Mouse (Mus musculus) thymus, postnatal 14 days (tissue): ENCODE data around the gene Pi4ka.

Experiments used
- DNase-seq: peaks from one replicate; pipeline ENCODE4 v3.0.0; 2021

Pi4ka gene

DNA sequence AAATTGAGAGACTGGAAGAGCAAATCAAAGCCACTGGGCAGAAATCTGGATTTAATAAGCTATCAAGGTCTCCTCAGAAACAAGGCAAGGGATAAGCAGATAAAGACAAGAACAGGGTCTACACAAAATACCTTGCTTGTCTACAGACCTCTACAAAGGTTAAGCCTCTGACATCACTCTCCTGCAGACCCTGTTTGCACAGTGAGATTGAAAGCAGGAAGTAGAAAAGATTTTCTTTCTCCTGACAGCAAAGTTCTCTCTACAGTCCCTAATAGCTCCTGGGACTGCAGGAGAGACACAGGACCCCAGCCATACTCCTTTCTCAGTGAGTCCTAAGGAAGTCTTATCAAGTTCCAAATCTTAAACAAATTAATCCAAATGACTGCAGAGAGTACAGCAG is 71.5 kb downstream of the Pi4ka start:
- no peak for DNase-seq

DNA sequence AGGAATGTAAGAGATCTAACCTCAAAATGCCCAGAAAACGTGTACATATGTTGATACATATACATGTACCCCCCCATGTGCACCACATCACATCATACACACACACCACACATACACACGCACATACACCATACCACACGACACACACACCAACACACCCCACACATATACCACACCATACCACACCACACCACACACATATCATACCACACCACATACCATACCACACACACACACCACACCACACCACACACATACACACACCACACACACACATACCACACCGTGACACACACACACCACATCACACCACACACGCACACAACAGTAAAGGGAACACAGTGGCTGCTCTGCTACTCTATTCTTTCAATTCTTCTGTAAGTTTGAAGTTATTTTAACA is 74.3 kb downstream of the Pi4ka start:
- no peak for DNase-seq

DNA sequence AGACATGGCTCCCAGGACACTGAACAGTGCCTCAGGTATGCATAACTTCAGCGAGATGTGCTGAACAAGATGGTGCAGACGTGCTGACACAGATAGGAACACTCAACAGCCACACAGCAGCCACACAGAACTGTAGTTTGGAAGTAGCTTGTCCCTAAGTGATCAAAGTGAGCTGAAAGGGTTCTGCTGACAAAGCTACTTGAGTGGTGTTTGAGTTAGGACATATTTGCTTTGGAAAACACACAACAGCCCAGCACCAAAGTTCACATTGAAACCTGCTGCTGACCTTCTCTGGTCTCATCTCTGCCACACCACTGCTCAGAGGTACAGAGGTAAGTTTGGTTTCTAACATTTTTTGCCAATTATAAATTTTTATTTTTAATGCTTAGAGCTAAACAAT is 75.0 kb downstream of the Pi4ka start, which contains the start of gene Serpind1:
TSS of gene Serpind1 (plus strand) at position 256 of the 400 bp plus-strand sequence.
- no peak for DNase-seq

DNA sequence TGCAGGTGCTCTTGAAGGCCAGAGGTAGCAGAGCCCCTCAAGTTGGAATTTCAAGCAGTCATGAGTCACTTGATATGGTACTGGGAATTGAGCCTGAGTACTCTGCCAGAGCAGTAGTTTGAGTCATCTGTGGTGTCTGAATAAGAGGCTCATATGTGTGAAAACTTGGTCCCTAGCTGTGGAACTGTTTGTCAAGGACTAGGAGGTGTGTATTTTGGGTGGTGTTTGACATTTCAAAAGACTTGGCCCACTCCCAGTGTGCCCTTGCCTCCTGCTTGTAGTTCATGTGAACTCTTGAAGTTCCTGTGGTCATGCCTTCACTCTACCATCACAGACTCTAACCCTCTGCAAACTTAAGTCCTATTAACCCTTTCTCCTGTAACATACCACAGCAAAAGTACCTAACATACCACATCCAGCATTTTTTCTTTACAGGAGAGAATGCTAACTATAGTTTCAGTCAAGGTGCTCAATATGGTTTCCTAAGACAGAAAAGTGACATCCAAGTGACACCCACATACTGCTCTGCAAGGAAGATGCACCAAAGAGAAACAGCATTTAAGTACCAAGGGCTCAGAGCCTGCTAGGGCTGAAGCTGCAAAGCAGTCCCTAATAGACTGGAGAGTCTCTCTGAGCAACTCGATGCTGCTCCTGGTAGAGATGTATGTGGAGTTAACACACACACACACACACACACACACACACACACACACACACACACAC is 76.1 kb downstream of the Pi4ka start:
- DNase-seq, result no peak

DNA sequence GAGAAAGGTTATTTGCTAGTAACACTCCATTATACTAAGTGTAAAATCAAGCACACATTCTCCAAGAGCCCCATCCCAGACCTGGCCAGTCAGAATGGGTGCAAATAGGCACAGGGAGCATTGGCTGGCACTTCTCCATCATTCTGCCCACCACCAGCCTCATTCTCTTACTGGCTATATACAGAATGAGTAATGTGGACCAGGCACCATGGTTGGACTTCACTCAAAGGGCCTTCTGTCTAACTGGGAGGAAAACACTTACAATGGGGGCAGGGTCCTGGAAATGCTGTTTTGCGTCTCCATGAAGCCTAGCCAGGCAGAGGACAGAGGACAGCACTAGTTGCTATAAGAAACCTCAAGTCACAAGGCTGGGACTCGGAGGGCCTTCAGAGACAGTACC is 80.0 kb downstream of the Pi4ka start:
- no peak for DNase-seq

DNA sequence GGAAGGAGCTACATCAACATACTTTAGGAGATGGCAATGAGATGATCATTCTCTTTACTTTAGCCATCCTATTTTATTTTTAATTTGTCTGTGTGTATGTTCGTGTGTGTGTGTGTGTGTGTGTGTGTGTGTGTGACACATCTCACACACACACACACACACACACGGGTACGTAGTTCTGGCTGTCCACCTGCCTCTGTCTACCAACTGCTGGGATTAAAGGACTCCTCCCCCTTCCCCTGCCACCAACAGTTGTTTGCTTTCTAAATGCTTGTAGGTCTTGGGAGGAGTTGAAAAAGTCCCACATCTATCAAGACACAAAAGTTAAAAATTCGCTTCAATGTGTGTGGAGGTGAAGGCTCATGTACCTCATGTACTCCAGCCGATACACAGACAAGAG is 81.4 kb downstream of the Pi4ka start:
- no peak for DNase-seq

DNA sequence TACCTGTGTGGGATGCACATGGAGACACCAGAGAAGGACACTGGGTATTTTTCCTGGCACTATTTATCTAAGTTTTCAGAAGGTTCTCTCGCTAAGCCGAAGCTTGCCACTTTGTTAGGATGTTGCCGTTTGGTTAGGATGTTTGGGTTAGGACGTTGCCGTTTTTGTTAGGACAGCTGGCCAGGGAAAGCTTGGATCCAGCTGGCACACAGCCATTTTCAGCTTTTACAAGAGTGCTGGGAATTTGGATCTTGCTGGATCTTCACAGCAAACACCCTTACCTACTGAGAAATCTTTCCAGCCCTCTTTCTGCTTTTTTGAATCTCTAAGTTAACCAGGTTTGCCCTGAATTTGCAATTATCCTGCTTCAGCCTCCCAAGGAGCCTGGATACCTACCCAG is 84.6 kb downstream of the Pi4ka start:
- no peak for DNase-seq

DNA sequence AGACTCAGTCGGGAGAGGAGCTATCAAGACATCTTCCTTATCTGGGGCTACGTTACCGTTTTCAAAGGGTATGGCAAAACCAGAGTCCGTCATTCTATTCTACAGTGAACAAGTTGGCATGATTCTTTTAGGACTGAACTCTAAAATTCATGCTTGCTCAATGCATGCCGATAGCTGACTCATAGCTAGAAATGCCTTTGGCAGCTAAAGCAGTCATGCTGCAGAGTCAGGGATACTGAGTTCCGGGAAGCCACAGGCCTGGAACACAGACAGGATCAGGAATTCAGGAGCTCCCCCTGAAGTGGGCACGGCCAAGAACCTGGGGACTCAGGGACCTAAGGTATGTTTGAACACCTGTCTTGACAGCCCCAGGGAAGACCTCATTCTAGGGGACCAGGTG is 89.6 kb downstream of the Pi4ka start:
- DNase-seq, result no peak

DNA sequence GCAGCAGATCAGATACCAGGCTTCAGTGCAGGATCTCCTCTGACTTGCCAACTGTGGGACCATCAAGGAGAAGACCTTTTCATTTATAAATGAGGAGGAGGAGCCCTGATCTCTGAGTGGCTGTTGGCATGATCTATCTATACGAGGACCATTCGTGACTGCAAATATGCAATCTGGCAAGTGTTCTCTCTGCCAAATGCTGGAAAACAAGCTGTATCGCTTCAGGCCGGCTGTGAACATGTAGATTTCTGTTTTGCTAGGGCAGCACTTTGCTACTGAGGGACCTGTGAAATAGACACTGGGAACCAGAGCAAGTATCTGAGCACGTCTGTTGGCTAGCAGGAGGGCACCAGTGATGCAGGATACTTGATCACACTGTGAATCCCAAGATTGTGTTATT is 93.6 kb downstream of the Pi4ka start:
- DNase-seq, result no peak

DNA sequence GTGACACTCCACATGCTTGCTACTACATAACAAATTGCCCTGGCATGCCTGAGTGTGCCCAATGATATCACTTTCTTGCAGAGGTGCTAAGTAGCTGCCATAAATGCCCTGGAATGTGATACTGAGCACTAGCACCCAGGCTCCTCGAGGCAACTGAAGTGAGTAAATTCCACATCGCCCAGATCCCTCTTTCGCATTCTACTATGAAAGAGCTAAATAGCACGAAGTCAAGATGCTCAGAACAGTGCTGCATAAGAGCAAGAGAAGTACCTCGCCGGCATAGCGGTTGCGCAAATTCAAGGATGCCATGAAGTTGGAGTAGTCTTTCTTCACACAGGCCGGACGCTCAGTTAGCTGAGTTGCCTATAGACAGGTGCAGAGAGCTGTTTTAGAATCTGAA is 97.1 kb downstream of the Pi4ka start:
- no peak for DNase-seq

DNA sequence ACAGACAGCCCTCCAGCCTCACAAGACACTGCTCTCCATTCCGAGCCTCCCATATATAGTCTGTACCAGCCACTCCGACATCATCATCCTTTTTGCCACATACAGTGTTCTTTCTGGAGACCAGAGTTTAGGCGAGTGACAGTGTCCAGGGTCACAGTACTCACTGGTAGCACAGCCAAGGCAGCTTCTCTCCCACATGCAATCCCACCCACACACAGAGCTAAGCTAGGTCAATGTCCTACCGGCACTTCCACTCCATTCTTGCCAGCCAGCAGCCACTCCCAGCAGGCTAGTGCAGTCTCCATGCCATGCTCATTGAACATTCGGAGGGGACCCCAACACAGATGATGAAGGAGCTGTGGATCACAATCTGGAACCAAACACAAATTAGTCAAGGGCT is 98.7 kb downstream of the Pi4ka start:
- no peak for DNase-seq

DNA sequence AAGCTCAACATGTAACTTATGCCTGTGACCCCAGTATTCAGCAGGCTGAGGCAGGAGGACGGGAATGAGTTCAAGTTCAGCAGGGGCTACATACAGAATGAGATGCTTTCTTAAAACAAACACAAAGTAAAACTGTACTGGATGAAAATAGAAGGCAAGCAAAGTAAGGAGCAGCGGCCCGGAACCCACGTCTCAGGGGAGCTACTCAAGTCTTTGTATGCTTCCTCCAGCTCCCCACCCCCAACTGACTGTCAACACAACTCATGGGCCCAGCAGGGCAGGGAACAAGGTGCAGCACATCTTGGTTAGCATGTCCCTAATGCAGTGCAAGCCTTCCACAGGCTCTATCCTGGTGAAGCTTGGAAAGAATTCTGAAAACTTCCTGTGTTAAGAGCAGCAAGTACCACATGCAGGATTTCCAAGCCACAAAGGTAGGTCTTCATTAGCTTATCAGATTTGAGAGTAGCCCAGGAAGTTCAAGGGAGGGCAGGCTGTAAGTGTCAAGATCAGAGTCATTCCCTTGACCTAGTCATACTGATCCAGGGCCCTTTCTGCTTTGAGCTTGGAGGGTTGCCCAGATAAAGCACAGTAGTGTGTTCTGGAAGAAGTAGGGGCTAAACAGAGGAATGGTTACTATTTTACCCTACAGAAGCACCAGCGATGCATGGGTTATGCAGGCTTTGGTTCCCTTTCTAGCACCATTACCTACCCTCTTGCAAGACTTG is 102.4 kb downstream of the Pi4ka start:
- DNase-seq, result no peak

DNA sequence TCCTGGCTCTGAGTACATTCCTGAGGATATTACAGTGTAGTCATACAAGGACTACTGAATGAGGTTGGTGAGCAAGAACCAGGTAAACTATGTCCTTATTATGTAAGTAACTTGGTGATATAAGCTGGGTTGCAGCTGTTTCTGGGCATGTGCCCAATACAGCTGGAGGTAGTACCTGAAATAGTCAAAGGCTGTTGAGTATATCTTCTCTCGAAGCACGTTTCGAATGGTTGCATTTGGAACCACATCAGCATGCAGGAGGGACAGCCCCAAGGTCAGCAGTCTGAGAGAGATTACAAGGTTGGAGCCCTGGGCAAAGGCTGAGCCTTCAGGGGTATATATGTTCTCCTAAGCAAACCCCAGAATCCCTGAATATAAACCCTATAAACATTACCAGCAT is 105.3 kb downstream of the Pi4ka start:
- DNase-seq, result no peak

DNA sequence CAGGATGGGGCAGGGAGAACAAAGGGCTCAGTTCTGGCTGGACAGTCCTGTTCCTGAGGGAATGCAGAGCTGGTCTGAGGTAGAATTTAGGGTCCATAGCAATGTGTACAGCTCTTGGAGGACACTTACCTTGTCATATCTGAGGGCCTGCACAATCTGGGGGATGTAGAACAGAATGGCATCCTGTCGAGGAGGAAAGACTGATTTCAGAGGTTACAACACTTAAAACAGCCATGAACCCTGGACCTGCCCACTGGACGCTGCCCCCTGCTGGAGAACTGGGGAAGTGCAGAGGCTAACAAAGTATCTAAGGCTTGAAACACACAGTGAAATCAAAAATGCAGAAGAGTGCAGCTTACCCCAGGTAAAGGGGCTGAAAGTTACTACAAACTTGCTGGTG is 113.4 kb downstream of the Pi4ka start:
- DNase-seq, result peak; percentile 88

DNA sequence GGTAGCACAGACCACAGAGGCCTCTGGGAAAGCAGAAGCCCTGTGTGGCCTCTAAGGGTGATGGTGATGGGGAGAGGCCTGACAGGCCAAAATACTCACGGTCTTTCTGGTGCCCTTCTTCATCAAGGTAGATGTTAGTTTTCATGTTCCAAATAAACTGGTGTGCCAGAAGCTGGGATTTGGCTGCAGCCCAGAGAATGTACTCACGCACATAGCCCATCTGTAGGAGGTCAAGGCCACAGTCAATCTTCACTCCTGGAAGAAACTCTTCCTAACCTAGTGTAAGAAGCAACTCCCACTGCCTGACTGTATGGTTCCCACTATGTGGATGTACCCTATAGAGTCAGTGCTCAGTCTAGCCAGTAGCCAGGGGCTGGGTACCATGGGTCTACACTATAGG is 115.1 kb downstream of the Pi4ka start:
- no peak for DNase-seq

DNA sequence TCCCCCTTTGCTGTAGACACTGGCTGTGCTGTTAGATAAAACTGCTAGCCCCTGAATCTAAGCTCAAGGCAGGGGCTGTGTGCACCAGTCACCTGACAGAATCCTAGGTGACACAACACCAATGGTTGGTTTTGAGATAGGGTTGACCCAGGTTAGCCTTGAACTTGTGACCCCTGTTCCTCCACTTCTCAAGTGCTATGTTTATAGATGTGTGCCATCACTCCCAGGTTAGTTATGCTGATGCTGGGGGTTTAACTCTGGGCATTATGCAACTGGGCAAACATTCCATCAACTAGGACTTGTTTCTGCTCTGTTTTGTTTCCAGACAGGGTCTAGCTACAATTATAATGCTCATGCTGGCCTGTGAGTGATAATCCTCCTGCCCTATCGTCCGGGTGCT is 119.0 kb downstream of the Pi4ka start:
- DNase-seq, result no peak

DNA sequence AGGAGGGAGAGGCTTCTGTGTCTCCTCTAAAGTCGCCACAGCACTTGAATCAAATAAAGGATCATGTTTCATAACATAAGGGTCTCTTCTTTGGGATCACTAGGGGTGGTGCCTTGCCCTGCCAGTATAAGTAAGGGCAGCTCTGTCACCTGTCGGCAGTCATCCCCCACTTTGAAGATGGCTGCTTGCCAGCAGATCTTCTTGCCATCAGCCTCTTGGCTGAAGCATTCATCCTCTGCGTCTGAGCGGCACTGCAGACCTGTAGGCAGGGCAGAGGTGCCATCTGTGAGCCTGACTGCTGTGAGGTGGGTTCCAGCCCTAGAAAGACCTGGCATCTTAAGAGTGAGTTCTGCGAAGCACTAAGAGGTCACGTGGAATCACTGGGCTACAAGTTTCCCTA is 123.0 kb downstream of the Pi4ka start:
- no peak for DNase-seq

DNA sequence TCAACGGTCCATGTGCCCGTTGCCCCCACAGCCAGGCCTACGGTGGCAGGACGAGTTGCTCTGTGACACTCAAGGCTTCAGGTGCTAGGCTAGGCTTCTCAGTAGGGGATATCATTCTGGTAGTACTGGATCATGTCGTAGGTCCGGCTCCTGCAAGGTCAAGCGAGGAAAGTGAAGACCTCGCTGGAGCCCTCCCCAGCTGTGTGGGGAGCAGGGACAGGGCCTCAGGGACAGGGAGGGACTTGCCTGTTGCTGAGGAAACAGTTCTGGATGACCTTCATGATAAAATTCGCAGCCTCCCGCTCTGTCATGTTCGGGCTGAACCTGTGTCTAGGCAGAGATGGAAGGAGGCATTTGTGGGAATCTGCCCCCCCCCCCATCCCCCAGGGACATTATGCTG is 125.6 kb downstream of the Pi4ka start:
- DNase-seq, result no peak

DNA sequence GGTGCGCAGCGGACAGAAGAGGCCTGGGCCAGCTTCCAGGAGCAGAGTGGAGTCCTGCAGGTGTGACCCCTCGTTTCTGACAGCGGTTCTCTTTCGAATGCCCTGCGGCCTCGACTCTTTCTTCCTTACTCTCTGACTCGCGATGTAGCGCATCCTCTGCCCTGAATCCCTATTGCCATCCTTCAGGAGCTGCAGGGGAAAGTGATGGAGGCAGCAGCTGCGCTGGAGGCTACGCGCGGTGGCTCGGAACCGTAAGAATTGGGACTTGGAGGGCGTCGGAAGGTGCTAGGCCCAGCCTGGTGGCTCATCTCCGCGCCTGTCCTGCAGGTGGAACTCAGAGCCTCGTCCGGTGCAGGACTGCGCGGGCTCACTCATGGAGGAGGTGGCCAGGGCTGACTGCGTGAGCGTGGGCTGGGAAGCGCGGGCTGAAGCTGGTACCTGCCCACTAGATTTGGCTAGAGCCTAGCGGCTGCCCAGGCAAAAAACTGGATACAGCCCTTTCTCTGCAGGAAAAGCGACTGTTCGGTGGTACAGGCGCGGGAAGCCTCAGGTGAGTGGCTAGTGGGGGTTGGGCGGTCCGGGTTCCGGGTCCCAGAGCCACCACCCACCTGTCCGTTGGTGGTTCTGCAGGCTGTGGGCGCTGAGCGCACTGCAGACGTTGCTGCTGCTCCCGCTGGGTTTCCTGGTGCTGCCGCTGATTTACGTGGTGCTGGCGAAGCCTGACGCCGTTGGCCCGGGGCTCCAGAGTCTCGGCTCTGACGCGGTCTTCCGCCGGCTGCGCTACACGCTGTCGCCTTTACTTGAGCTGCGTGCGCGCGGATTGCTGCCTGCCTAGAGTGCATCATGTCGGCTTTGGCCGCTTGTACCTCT is 128.5 kb downstream of the Pi4ka start:
- peak; percentile 75 for DNase-seq

DNA sequence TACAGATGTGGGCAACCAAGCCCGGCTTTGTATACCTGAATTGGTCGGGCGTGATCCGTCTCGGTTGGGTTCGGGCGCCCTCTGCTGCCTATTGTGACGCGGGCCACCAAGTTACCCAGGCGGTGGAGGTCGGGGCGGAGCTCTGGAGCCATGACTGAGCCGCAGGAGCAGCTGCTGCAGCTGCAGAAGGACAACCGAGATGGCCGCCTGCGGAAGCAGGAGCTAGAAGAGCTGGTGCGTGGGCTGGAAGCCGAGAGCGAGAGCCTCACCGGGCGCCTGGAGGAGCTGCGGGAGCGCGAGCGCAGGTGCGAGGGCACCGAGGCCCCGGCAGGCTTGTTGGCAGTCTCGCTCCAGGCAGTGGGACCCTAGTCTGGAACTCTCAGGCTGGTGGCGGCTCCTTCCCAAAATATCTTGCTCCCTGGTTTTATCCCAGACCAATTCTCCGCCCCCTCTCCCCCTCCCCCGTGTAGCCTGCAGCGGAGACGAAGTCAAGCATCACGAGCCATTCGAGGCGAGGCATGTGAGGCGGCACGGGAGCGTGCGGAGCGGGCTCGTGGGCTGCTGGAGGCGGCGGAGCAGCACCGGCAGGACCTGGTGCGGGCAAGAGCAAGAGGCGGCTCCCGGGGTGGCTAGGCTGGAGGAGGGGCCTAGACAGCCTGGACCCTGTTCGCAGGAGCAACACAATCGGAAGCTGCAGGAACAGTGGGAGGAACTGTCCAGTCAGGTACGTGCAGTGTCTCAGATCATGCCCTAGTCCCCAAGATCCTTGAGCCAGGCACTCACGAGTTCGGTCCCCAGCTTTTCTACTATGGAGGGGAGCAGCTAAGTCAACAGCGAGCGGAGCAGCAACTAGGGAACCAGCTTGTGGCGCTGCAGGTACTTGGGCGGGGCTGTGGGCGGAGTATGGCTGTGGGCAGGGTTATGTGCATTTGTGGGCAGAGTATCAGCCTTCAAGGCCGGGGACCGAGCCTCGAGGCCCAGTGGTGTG is 129.7 kb downstream of the Pi4ka start:
- DNase-seq, result peak; percentile 97

DNA sequence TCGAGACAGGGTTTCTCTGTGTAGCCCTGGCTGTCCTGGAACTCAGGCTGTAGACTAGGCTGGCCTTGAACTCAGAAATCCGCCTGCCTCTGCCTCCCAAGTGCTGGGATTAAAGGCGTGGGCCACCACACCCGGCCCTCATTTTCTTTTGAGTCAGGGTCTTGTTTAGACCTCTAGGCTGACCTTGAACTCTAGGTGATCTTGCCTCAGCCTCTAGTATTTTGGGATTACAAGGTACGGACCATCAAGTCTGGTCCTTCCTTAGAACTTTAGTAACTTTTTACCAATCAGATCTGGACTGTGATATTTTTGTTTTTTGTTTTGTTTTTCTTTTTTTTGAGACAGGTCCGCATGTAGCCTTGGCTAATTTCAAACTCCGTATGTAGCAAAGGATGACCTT is 130.4 kb downstream of the Pi4ka start, which contains the start of gene Tmem191c:
TSS of gene Tmem191c (plus strand) at position 357 of the 400 bp plus-strand sequence.
- DNase-seq, result no peak

DNA sequence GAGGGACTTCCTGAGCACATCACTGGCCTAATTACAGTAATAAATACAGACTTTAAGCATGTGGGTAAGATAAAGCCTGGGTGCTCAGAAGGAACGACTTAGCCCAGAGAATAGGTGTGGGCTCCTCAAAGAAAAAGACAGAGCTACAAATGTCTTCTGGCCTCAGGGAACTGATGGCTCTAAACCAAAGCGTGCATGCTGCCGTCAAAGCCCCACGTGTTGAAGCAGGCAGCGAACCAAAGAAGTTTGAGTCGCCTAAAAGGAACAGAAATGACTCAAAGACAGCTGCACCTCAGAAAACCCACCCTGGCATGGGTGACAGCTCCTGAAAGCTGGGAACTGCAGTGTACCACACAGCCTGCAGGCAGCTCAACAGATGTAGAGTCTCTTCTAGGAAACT is 134.3 kb downstream of the Pi4ka start:
- DNase-seq, result no peak
